Mouse (Mus musculus): Measurements from ENCODE around the gene Ly6g6f. TPM values are rescaled to one million over a fixed set of nuclear protein-coding genes. Genes with fewer than 3 reads are reported as not detected.
A peak's percentile ranks its signal among the peaks of the same experiment; 100 is the strongest.

Gene Ly6g6f
- polyA plus RNA-seq, 1 experiment = 0.08 TPM

GRCm38 (mm10) chr17:35061299-35061698 is 24.1 kb downstream of the Ly6g6f start:
- Histone ChIP-seq H3K36me3 (ENCODE audit: control insufficient read depth) (peaks cover 22% of the 10 kb centered on the region), H3K9me3 (ENCODE audit: control insufficient read depth, low read length) (no peaks in the 10 kb centered on the region; the same call in 1 of the 2 replicates), H3K4me1 (ENCODE audit: control insufficient read depth) (peaks cover 63% of the 10 kb centered on the region), H3K27me3 (ENCODE audit: control insufficient read depth) (peaks cover 48% of the 10 kb centered on the region), H3K4me3 (replicated peaks) (no peak overlapping the region)
- TF ChIP-seq GATA1 (IDR thresholded peaks at IDR 0.05; ENCODE audit: low read length) (no peak), TAL1 (IDR thresholded peaks at IDR 0.05; ENCODE audit: low read length) (no peak)

- Histone ChIP-seq H3K9me3 (ENCODE audit: control insufficient read depth, low read length) (no peaks in the 10 kb centered on the region; the same call in 1 of the 2 replicates), H3K27me3 (ENCODE audit: control insufficient read depth) (peaks cover 43% of the 10 kb centered on the region), H3K4me1 (ENCODE audit: control insufficient read depth) (peaks cover 64% of the 10 kb centered on the region), H3K4me3 (replicated peaks) (no peak overlapping the region), H3K36me3 (ENCODE audit: control insufficient read depth) (peaks cover 26% of the 10 kb centered on the region)
- TF ChIP-seq TAL1 (IDR thresholded peaks at IDR 0.05; ENCODE audit: low read length) (no peak), GATA1 (IDR thresholded peaks at IDR 0.05; ENCODE audit: low read length) (no peak)
Measured at GRCm38 (mm10) chr17:35060737-35061297, 24.6 kb downstream of the Ly6g6f start.

DNA sequence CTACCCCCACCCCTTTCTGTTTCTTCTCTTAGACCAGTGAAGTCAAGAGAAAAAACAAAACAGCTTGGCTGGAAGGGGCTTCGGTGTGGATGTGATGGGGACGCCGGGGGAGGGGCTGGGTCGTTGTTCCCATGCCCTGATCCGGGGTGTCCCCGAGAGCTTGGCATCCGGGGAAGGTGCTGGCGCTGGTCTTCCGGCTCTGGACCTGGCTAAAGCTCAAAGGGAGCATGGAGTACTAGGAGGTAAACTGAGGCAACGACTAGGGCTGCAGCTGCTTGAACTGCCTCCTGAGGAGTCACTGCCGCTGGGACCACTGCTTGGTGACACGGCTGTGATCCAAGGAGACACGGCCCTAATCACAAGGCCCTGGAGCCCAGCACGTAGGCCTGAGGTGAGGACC is 25.3 kb downstream of the Ly6g6f start:
- Histone ChIP-seq H3K4me1 (ENCODE audit: control insufficient read depth) (peaks cover 62% of the 10 kb centered on the region), H3K36me3 (ENCODE audit: control insufficient read depth) (peaks cover 33% of the 10 kb centered on the region), H3K4me3 (replicated peaks) (no peak overlapping the region), H3K9me3 (ENCODE audit: control insufficient read depth, low read length) (no peaks in the 10 kb centered on the region; the same call in 1 of the 2 replicates), H3K27me3 (ENCODE audit: control insufficient read depth) (peaks cover 36% of the 10 kb centered on the region)
- TF ChIP-seq GATA1 (IDR thresholded peaks at IDR 0.05; ENCODE audit: low read length) (no peak), TAL1 (IDR thresholded peaks at IDR 0.05; ENCODE audit: low read length) (no peak)

- H3K36me3 ChIP-seq (ENCODE audit: control insufficient read depth) = peaks cover 39% of the 10 kb centered on the region
- TF ChIP-seq TAL1 (IDR thresholded peaks at IDR 0.05; ENCODE audit: low read length) (no peak), GATA1 (IDR thresholded peaks at IDR 0.05; ENCODE audit: low read length) (no peak)
- peak within 1 kb of the TSS; percentile 64 for H3K4me3 ChIP-seq (replicated peaks)
- H3K4me1 ChIP-seq (ENCODE audit: control insufficient read depth) = peaks cover 57% of the 10 kb centered on the region
- H3K9me3 ChIP-seq (ENCODE audit: control insufficient read depth, low read length) = no peaks in the 10 kb centered on the region
- H3K27me3 ChIP-seq (ENCODE audit: control insufficient read depth) = peaks cover 27% of the 10 kb centered on the region
Measured at GRCm38 (mm10) chr17:35058911-35059892, 26.2 kb downstream of the Ly6g6f start, which contains the start of gene Ddah2. TSS of gene Ddah2 (plus strand) at chr17:35059035.

GRCm38 (mm10) chr17:35058316-35058715 is 27.1 kb downstream of the Ly6g6f start:
- Histone ChIP-seq H3K4me3 (replicated peaks) (no peak overlapping the region), H3K36me3 (ENCODE audit: control insufficient read depth) (peaks cover 46% of the 10 kb centered on the region), H3K4me1 (ENCODE audit: control insufficient read depth) (peaks cover 59% of the 10 kb centered on the region), H3K27me3 (ENCODE audit: control insufficient read depth) (peaks cover 18% of the 10 kb centered on the region), H3K9me3 (ENCODE audit: control insufficient read depth, low read length) (no peaks in the 10 kb centered on the region)
- no peak for TF ChIP-seq GATA1 (IDR thresholded peaks at IDR 0.05; ENCODE audit: low read length)

DNA sequence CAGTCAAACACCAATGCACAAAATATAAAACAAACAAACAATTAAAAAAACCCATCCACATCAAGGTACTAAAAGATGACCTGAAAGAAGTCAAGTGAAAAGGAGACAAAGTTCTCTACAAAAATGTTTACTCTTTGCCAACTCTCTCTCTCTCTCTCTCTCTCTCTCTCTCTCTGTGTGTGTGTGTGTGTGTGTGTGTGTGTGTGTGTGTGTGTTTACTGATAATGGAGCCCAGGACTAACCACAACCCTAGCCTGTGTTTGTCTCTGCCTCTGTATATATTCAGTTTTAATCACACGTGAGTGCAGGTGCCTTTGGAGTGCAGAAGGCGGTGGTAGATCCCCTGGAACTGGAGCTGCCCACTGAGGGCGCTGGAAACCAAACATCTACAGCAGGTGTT is 28.3 kb downstream of the Ly6g6f start:
- peaks cover 67% of the 10 kb centered on the region for H3K4me1 ChIP-seq (ENCODE audit: control insufficient read depth)
- TF ChIP-seq GATA1 (IDR thresholded peaks at IDR 0.05; ENCODE audit: low read length) (no peak), TAL1 (IDR thresholded peaks at IDR 0.05; ENCODE audit: low read length) (no peak)
- H3K36me3 ChIP-seq (ENCODE audit: control insufficient read depth) = peaks cover 58% of the 10 kb centered on the region
- peaks cover 13% of the 10 kb centered on the region for H3K27me3 ChIP-seq (ENCODE audit: control insufficient read depth)
- H3K9me3 ChIP-seq (ENCODE audit: control insufficient read depth, low read length) = no peaks in the 10 kb centered on the region
- H3K4me3 ChIP-seq (replicated peaks) = no peak overlapping the region

GRCm38 (mm10) chr17:35055691-35056495 is 29.5 kb downstream of the Ly6g6f start:
- Histone ChIP-seq H3K36me3 (ENCODE audit: control insufficient read depth) (peaks cover 56% of the 10 kb centered on the region), H3K27me3 (ENCODE audit: control insufficient read depth) (peaks cover 9% of the 10 kb centered on the region), H3K9me3 (ENCODE audit: control insufficient read depth, low read length) (no peaks in the 10 kb centered on the region), H3K4me3 (replicated peaks) (no peak overlapping the region), H3K4me1 (ENCODE audit: control insufficient read depth) (peaks cover 70% of the 10 kb centered on the region)
- TF ChIP-seq TAL1 (IDR thresholded peaks at IDR 0.05; ENCODE audit: low read length) = no peak
- no peak for TF ChIP-seq GATA1 (IDR thresholded peaks at IDR 0.05; ENCODE audit: low read length)

DNA sequence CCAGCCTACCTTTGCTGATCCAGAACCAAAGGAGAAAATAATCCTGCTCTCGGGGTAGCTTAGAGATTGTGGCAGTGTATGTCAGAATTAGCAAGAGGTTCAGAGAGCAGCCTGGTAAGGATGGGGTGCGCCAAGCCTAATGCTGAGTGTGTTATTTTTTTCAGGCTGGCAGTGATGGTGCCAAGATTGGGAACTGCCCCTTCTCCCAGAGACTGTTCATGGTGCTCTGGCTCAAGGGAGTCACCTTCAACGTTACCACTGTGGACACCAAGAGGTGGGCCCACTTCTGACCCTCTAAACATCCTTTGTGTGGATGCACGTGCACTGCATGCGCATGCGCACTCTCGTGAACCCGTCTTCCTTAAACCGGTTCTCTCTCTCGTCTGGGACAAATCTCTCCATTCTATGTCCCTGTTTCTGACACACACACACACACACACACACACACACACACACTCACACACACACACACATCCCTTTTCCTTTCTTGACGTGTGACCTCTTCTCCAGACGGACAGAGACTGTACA is 33.1 kb downstream of the Ly6g6f start:
- TF ChIP-seq TAL1 (IDR thresholded peaks at IDR 0.05; ENCODE audit: low read length) (no peak), GATA1 (IDR thresholded peaks at IDR 0.05; ENCODE audit: low read length) (no peak)
- no peaks in the 10 kb centered on the region for H3K27me3 ChIP-seq (ENCODE audit: control insufficient read depth)
- H3K4me3 ChIP-seq (replicated peaks) = peak overlapping the region; percentile 82
- no peaks in the 10 kb centered on the region for H3K9me3 ChIP-seq (ENCODE audit: control insufficient read depth, low read length)
- peaks cover 70% of the 10 kb centered on the region for H3K4me1 ChIP-seq (ENCODE audit: control insufficient read depth)
- H3K36me3 ChIP-seq (ENCODE audit: control insufficient read depth) = peaks cover 42% of the 10 kb centered on the region
